In genomic region chr3:117147414-117147813, GRCm38 (mm10) we compare ENCODE assay signal across 29 mouse cellular contexts.
DNase-seq lines count a peak whose midpoint lies in the region; TF ChIP-seq lines count a peak whose summit lies in the region.
"Had no signal": no experiment of that assay in that cellular context is flagged by ENCODE, and none has a peak within 500 bp of the region (broad histone marks: within the 10 kb centered on the region; RNA-seq: fewer than 3 reads in every experiment).

No protein-coding gene starts in this region.

- no peak overlapping the region for H3K4me3 ChIP-seq in layer of hippocampus, adult 2 months
- H3K4me3 ChIP-seq in lung, adult 2 months (replicated peaks; ENCODE audit: extremely low read depth, low read depth, low read length): no peak overlapping the region
- H3K4me3 ChIP-seq in MEL (ENCODE audit: control insufficient read depth in 1 of 2, insufficient read depth in 1 of 2, low read depth in 2 of 2, low read length in 2 of 2): no peak overlapping the region
- H3K4me3 ChIP-seq: embryonic facial prominence, embryonic 12.5 days; heart, embryonic 13.5 days; hindbrain, embryonic 15.5 days; limb, embryonic 10.5 days; limb, embryonic 15.5 days; midbrain, embryonic 10.5 days; myocyte; neural tube, embryonic 12.5 days had no signal

- no peak overlapping the region for H3K9ac ChIP-seq in MEL (ENCODE audit: control insufficient read depth, low read depth, low read length, poor library complexity, severe bottlenecking)
- H3K9ac ChIP-seq: embryonic facial prominence, embryonic 12.5 days; heart, embryonic 13.5 days; hindbrain, embryonic 15.5 days; limb, embryonic 15.5 days; neural tube, embryonic 12.5 days had no signal

- no peak overlapping the region for H3K27ac ChIP-seq in layer of hippocampus, adult 2 months
- H3K27ac ChIP-seq in MEL (ENCODE audit: control insufficient read depth, low read depth, low read length): no peak overlapping the region
- H3K27ac ChIP-seq: embryonic facial prominence, embryonic 12.5 days; heart, embryonic 13.5 days; hindbrain, embryonic 15.5 days; limb, embryonic 10.5 days; limb, embryonic 15.5 days; midbrain, embryonic 10.5 days; neural tube, embryonic 12.5 days had no signal

- no peaks in the 10 kb centered on the region for H3K79me2 ChIP-seq in MEL (ENCODE audit: control insufficient read depth, insufficient read depth, low read length, poor library complexity)

- WGBS in lung, adult 2 months: 88% methylated on average over 2 of the region's 2 CpGs

- TF ChIP-seq RAD21 in MEL (IDR thresholded peaks at IDR 0.05; ENCODE audit: low read depth, low read length): no peak

- TF ChIP-seq POLR2A in lung, adult 2 months (IDR thresholded peaks at IDR 0.05; ENCODE audit: borderline replicate concordance, extremely low read depth, low read depth, low read length): no peak
- no peak for TF ChIP-seq POLR2A in MEL (IDR thresholded peaks at IDR 0.05; ENCODE audit: control insufficient read depth in 1 of 2, insufficient read depth in 1 of 2, low read depth in 1 of 2, low read length in 2 of 2, poor library complexity in 1 of 2)

- no peak for DNase-seq in layer of hippocampus, adult 2 months (ENCODE audit: low spot score in 2 of 2)
- no peak for DNase-seq in layer of hippocampus, adult 11-12 months (ENCODE audit: low spot score)
- peak; percentile 5 for DNase-seq in lung, postnatal 10 days
- no peak for DNase-seq in lung, adult 2 months
- DNase-seq in MEL (ENCODE audit: low read depth, low spot score) (no peak), ZHBTc4 (ENCODE audit: low read depth, low spot score) (peak; percentile 22)
- DNase-seq in right cerebral cortex, postnatal 25 days: no peak
- DNase-seq in layer of hippocampus, postnatal 14 days (ENCODE audit: low spot score in 2 of 2): no peak
- DNase-seq: adrenal gland, adult 8-10 months; B cell, adult 2 months; cerebellum, adult 9-10 months; embryo, embryonic 11 days; gastrocnemius, postnatal 36 days; heart, adult 18-20 months; heart, postnatal 10 days; kidney, adult 2 months; kidney, postnatal 10 days; right cerebral cortex, adult 18-20 months; right cerebral cortex, postnatal 4 days; thymus, adult 2 months had no signal

- H3K36me3 ChIP-seq in MEL (ENCODE audit: control insufficient read depth in 1 of 2, insufficient read depth in 2 of 2, low read length in 2 of 2): no peaks in the 10 kb centered on the region
- H3K36me3 ChIP-seq: embryonic facial prominence, embryonic 12.5 days; G1E; heart, embryonic 13.5 days; hindbrain, embryonic 15.5 days; limb, embryonic 10.5 days; limb, embryonic 15.5 days; midbrain, embryonic 10.5 days; neural tube, embryonic 12.5 days had no signal

- TF ChIP-seq EP300 in MEL (IDR thresholded peaks at IDR 0.05; ENCODE audit: low read depth in 1 of 2, low read length in 2 of 2): no peak

- no peaks in the 10 kb centered on the region for H3K4me1 ChIP-seq in lung, adult 2 months (ENCODE audit: control insufficient read depth, insufficient read depth, low read length)
- no peaks in the 10 kb centered on the region for H3K4me1 ChIP-seq in MEL (ENCODE audit: control insufficient read depth in 1 of 2, insufficient read depth in 2 of 2, low read length in 2 of 2)
- H3K4me1 ChIP-seq: embryonic facial prominence, embryonic 12.5 days; heart, embryonic 13.5 days; hindbrain, embryonic 15.5 days; limb, embryonic 10.5 days; limb, embryonic 15.5 days; midbrain, embryonic 10.5 days; neural tube, embryonic 12.5 days had no signal

- H3K9me3 ChIP-seq in MEL (replicated peaks; ENCODE audit: insufficient read depth, low read length): no peaks in the 10 kb centered on the region
- H3K9me3 ChIP-seq: embryonic facial prominence, embryonic 12.5 days; G1E; heart, embryonic 13.5 days; hindbrain, embryonic 15.5 days; limb, embryonic 10.5 days; limb, embryonic 15.5 days; midbrain, embryonic 10.5 days; neural tube, embryonic 12.5 days had no signal

- TF ChIP-seq CTCF in layer of hippocampus, adult 2 months (conservative IDR thresholded peaks at IDR 0.05): peak; percentile 55
- no peak for TF ChIP-seq CTCF in lung, adult 2 months (IDR thresholded peaks at IDR 0.05; ENCODE audit: insufficient read depth, low read length)
- TF ChIP-seq CTCF in MEL (IDR thresholded peaks at IDR 0.05 in 2 of 3, conservative IDR thresholded peaks at IDR 0.05 in 1 of 3; ENCODE audit: control insufficient read depth in 1 of 3, insufficient read depth in 1 of 3, low read depth in 2 of 3, low read length in 3 of 3, poor library complexity in 1 of 3, severe bottlenecking in 1 of 3): peak in 2 of 3 experiments; percentile 1 to 16; a peak in 1 of 6 replicates

- H3K27me3 ChIP-seq in MEL (ENCODE audit: control insufficient read depth in 1 of 2, insufficient read depth in 2 of 2, low read length in 2 of 2): no peaks in the 10 kb centered on the region; a peak in 1 of 4 replicates
- H3K27me3 ChIP-seq: embryonic facial prominence, embryonic 12.5 days; heart, embryonic 13.5 days; hindbrain, embryonic 15.5 days; limb, embryonic 15.5 days; neural tube, embryonic 12.5 days had no signal

TF ChIP-seq in MEL, 35 proteins besides CTCF, POLR2A, EP300 and RAD21:
- TF ChIP-seq ZNF384 (IDR thresholded peaks at IDR 0.05; ENCODE audit: low read depth, low read length) (no peak), TAL1 (IDR thresholded peaks at IDR 0.05; ENCODE audit: low read length) (no peak), POLR2AphosphoS2 (IDR thresholded peaks at IDR 0.05; ENCODE audit: low read length) (no peak), USF1 (IDR thresholded peaks at IDR 0.05; ENCODE audit: low read depth, low read length) (no peak), USF2 (IDR thresholded peaks at IDR 0.05; ENCODE audit: borderline replicate concordance in 1 of 2, insufficient read depth in 1 of 2, low read depth in 1 of 2, low read length in 2 of 2) (no peak), HCFC1 (IDR thresholded peaks at IDR 0.05; ENCODE audit: low read depth, low read length) (no peak), ELF1 (IDR thresholded peaks at IDR 0.05; ENCODE audit: low read depth, low read length) (no peak), NRF1 (IDR thresholded peaks at IDR 0.05; ENCODE audit: insufficient read depth, low read depth, low read length, poor library complexity, severe bottlenecking) (no peak), MAX (IDR thresholded peaks at IDR 0.05; ENCODE audit: low read length) (no peak), CHD1 (IDR thresholded peaks at IDR 0.05; ENCODE audit: low read depth, low read length) (no peak), ETS1 (IDR thresholded peaks at IDR 0.05; ENCODE audit: low read depth, low read length) (no peak), GABPA (IDR thresholded peaks at IDR 0.05; ENCODE audit: low read depth, low read length) (no peak), RCOR1 (IDR thresholded peaks at IDR 0.05; ENCODE audit: low read depth, low read length) (no peak), GATA1 (IDR thresholded peaks at IDR 0.05; ENCODE audit: low read depth, low read length) (no peak), KAT2A (conservative IDR thresholded peaks at IDR 0.05; ENCODE audit: low read depth, low read length) (no peak), POLR2AphosphoS5 (IDR thresholded peaks at IDR 0.05; ENCODE audit: borderline replicate concordance, low read depth, low read length) (no peak), MXI1 (IDR thresholded peaks at IDR 0.05; ENCODE audit: low read depth, low read length) (no peak), MAZ (IDR thresholded peaks at IDR 0.05; ENCODE audit: low read depth, low read length) (no peak), ZMIZ1 (IDR thresholded peaks at IDR 0.05; ENCODE audit: low read depth, low read length) (no peak), JUND (IDR thresholded peaks at IDR 0.05; ENCODE audit: low read depth, low read length) (no peak)

Comparison
In these comparisons a context has a peak if more than half of its experiments do, and no peak if none do; other contexts are left out.
1. DNase-seq: peak in lung, postnatal 10 days (single experiment) and ZHBTc4 (single experiment); none in layer of hippocampus, adult 2 months (0 of 2), layer of hippocampus, adult 11-12 months (single experiment), lung, adult 2 months (single experiment), MEL (single experiment), right cerebral cortex, postnatal 25 days (single experiment) and layer of hippocampus, postnatal 14 days (0 of 2).